Mouse (Mus musculus) splenic B cell, adult 2 months (primary cell): ENCODE measurements at regions not wholly inside any gene's neighbourhood (a gene's known extent, or its start where the extent isn't known, plus 50 kb on each side); places are given as distances from the start of the nearest gene placed in this dataset.
A peak's percentile ranks its signal among the peaks of the same experiment; 100 is the strongest.

ENCODE experiments used
- DNase-seq: peaks from one replicate; pipeline ENCODE4 v3.0.0-alpha.2; 2011; ENCODE audit warnings: low read depth, low spot score
- H3K27me3 ChIP-seq: 2 replicates; pipeline ENCODE4 v1.6.1; 2012; ENCODE audit warnings: mild to moderate bottlenecking, low read length, moderate library complexity, mixed read lengths; ENCODE audit not compliant: control insufficient read depth, poor library complexity, insufficient read depth, severe bottlenecking
- H3K36me3 ChIP-seq: 2 replicates; pipeline ENCODE4 v1.6.1; 2012; ENCODE audit warnings: mild to moderate bottlenecking, low read length, moderate library complexity, mixed read lengths; ENCODE audit not compliant: control insufficient read depth, poor library complexity, insufficient read depth, severe bottlenecking

DNA sequence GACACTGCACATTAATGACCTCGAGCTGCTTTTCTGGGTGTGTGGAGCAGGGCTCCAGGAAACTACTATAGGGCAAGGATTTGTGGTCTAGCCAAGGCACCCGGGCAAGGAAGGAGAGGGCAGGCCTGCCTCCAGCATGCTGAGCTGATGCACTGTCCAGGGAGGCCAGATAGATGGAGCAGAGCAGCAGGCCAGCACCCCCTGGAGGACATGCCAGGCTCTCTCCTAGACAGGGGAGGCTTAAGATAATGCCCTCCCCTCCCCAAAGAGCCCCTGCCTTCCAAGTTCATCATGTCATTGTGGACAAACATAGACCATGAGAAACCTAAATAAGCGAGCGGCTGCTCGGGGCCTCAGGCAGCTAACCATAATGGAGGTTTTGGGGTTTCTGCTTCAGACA is 134.1 kb downstream of the Irx5 start:
- no peaks in the 10 kb centered on the region for H3K27me3 ChIP-seq
- H3K36me3 ChIP-seq = no peaks in the 10 kb centered on the region
- DNase-seq = no peak

DNA sequence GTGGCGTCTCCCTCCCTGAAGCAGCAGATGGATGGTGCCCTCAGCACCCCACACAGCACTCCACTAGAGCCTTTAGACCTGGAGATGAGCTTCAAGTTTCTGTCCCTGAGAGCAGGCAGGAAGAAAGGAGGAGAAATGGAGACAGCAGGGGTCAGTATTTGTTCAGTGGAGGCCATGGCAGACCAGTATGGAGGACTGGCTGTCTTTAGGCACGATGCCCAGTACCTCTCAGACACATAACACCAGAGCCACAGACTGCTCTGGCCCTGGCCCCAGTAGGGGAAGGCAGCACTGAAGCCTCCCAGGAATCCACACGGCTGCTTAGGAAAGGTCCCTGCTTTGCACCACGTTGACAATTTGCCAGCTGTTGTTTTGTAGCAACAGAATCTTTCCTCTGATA is 136.0 kb downstream of the Irx5 start:
- DNase-seq = no peak
- Histone ChIP-seq H3K27me3 (no peaks in the 10 kb centered on the region), H3K36me3 (no peaks in the 10 kb centered on the region)

DNA sequence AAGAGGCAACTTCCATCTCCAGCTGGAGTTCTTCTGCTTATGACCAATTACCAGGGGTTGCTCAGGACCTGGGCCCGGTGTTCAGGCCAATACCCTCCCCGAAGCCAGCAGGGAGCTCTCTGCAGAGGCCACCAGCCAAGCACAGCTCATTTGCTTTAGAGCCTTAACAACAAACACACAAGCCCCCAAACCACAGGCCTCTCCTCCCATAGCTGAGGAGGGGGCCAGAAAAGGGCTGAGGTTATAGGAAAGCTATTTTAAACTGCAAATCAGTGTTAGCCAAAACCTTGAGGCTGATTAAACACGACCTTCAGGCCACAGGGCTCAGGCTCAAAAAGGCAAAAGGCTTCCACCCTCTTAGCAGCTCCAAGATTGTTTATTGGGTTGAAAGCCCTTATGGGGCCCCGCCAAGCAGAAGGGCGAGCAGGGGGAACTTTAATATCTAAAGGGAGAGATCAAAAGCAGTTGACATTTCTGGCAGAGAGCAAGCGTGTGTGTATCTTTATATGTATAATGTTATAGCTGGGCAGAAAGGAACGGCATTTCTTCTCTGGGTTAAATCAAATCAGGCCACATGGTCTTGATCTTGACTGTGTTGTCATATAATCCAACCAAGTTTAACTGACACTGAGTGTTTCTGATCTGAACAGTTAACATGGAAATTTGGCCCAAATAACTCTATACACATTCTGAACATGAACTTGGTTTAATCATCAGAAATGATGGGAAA is 148.3 kb downstream of the Irx5 start:
- Histone ChIP-seq H3K36me3 (no peaks in the 10 kb centered on the region), H3K27me3 (no peaks in the 10 kb centered on the region)
- no peak for DNase-seq

DNA sequence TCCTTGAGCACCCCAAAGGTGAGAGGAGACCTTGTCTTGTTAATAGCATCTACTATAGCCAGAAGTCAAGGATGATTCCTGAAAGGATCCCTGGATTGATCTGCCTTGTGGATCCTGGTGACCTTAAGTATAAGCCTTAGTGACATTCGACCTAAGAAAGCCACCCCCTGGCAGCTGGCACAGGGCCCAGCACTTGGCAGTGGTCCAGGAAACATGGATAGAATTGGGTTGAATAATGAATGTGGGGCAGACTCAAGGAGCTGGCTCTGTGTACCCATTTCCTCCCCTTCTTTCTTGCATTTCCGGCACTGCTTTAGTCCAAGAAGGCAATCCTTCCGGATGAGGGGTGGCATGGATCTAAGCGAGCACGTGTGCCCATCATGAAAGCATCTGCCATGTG is 149.0 kb downstream of the Irx5 start:
- DNase-seq = no peak
- Histone ChIP-seq H3K27me3 (no peaks in the 10 kb centered on the region), H3K36me3 (no peaks in the 10 kb centered on the region)

DNA sequence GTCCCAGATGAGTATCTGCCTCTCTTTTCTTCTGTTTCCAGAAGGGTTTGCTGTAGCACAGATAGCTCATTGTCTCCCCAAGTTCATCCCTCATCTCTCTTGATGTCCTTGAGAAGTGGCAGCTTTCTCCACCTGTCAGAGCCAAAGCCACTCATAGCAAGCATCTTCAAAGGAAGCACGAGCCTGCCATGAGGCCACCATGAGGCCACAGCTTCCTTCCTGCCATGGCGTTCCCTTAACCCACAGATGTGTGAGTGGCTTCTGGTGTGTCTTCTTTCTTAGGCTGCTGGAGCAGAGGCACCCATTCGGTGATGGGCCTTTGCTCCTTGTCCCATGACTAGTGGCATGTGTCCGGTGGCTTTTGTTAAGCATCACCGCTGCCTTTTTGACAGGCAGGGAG is 149.5 kb downstream of the Irx5 start:
- Histone ChIP-seq H3K36me3 (no peaks in the 10 kb centered on the region), H3K27me3 (no peaks in the 10 kb centered on the region)
- no peak for DNase-seq

DNA sequence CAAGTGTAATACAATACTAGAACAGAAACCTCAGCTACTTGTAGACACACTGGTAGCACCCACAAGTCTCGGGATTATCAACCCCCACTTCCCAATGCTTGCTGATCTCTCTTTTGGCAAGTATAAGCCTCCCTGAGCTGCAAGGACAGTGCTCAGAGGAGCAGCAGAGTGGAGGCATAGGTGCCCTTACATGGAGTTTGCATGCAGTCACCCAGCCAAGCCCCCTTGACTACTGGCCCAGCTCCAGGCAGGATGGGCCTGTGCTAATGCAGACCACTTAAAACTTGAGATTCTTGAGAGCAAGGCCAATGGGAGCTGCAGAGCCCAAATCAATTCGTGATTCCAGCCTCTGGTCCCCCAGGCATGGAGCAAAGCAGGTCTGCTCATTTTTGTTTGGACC is 158.0 kb downstream of the Irx5 start:
- DNase-seq = no peak
- no peaks in the 10 kb centered on the region for H3K36me3 ChIP-seq
- H3K27me3 ChIP-seq = no peaks in the 10 kb centered on the region

DNA sequence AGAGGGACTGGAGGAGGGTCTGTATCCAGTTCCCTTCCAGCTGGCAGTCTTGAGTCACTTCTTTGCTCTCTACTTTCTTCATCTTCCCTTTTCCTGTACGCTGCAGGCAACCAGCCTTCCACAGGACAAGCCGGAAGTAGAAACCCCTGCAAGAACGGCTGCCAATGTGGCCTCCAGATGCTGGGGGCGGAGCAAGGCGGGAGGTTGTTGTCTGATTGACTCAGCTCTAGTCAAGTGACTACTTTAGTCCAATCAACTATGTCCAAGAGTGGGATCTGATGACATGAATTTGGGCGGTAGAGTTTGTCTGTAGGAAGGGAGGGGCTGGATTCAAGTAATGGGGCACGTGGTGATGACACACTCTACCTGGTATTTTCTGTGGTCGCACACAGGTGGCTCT is 156.1 kb upstream of the Irx6 start:
- DNase-seq = no peak
- Histone ChIP-seq H3K27me3 (no peaks in the 10 kb centered on the region), H3K36me3 (no peaks in the 10 kb centered on the region)

DNA sequence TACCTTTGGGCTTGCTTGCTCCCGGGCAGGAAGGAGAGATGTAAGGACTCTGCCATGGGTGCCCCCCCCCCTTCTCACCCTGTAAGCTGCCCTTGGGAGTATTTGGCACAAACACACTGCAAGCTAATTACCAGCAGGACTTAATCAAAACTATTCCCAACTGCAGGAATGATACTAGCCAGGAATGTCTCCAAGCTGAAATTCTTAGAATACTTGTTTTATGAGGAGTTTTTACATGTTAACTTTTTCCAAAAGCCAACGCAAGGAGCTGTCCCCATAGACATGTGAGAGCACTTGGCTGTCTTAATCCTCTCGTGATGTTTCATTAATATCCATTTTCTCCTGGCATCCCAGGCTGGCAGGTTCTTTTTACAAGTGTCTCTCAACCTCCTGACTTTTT is 155.6 kb upstream of the Irx6 start:
- no peaks in the 10 kb centered on the region for H3K27me3 ChIP-seq
- no peak for DNase-seq
- H3K36me3 ChIP-seq = no peaks in the 10 kb centered on the region

DNA sequence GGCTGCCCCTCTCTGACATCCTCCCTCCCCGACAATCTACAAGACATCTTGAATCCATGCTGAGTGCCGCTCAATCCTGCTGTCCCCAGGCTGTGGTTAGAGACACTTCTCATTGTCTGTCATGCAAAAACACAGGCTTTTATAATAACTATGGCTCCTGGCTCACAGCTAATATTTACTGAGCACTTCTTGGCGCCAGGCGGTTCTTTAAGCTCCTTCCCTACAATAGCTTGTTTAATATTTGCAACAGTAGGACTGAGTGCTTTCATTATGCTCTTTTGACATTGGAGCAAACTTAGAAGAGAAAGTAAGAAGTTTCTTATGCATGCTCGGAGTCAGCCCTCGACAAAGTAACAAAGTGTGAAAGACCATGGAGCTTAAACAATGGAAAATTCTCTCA is 151.6 kb upstream of the Irx6 start:
- Histone ChIP-seq H3K27me3 (no peaks in the 10 kb centered on the region), H3K36me3 (no peaks in the 10 kb centered on the region)
- DNase-seq = no peak

DNA sequence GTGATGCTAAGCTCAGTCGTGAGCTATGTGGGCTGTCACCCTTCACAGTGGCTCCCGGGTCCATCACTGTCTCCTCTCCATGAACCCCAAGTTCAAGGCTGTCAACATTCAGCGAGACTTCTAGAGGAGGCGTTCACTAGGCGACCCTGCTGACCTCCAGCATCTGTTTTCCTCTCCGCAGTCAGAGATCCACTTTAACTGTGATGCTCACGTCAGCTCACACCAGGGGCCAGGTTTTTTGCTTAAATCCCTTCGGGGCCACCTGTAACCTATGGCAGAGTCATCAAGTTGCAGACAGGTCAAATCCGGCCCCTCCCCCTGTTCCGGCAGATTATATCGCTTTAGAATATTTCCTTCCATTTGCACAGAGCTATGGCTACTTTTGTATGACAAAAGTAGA is 144.3 kb upstream of the Irx6 start:
- Histone ChIP-seq H3K27me3 (no peaks in the 10 kb centered on the region), H3K36me3 (no peaks in the 10 kb centered on the region)
- DNase-seq = no peak

DNA sequence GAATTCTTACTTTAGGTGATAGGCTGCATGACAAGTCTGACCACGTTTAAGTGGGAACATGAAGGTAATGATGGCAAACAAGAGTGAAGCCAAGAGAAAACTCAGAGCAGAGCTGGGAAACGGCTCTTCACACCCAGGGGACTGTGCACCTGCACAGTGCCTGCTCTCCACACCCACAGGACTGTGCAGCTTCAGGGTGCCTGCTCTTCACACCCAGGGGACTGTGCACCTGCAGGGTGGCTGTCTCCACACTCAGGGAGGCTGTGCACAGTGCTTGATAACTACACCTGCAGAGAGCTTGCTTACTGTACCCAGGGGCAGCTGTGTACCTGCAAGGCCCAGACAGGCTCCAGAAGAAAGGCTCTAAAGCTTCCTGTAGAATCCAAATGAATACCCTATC is 133.5 kb upstream of the Irx6 start:
- H3K27me3 ChIP-seq = no peaks in the 10 kb centered on the region
- no peaks in the 10 kb centered on the region for H3K36me3 ChIP-seq
- peak; percentile 17 for DNase-seq

DNA sequence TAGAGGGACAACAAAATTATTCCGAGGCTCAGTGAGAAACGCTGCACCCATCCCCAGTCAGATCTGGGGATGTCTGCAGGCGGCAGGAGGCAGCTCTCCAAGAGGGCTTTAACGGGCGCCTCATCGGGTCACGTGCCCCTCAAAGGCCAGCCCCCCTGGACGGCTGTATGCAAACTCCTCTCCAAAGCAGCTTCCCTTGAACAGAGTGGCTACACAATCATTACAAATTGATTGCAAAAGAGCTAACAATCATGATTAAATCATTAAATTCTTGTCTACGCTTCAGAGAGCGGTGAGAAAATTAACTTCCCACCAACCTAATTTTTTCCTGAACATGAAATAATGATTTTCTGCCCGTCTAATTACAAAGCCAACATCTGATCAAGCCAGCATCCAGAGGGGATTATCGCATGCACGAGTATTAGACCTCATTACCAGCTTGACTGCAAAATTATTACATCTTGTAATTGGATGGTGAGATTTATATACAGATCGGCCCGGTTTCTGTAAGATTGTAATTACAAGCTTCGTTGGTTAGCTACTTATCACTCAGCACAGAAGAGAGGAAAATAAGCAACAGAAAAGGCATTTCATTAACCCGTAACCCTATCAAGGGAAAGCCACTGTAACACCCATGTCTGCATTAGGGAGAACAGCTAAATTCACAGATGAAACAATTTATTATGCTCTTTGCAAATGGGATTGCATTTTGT is 128.6 kb upstream of the Irx6 start:
- DNase-seq = no peak
- H3K27me3 ChIP-seq = no peaks in the 10 kb centered on the region

DNA sequence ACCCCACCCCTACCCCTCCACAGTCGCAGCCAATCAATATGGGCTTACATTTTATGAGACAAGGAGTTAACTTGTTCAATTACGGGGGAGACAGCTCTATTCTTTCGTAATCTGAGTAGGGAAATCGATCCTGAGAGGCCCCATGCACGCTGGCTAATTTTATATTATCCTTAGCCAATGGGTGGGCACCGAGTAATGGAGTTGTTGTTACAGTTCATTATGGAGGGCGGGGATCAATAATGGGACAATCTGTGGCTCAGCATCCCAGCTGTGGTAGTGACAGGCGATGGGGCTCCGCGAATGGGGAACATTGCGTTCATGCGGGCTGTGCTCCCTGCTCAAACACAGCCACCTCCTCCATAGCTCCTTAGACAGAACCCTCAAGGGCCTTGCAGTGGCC is 118.9 kb upstream of the Irx6 start:
- DNase-seq = no peak
- Histone ChIP-seq H3K27me3 (no peaks in the 10 kb centered on the region), H3K36me3 (no peaks in the 10 kb centered on the region)

More for the DNA sequence above, 128.6 kb upstream of the Irx6 start:
- H3K36me3 ChIP-seq = no peaks in the 10 kb centered on the region

DNA sequence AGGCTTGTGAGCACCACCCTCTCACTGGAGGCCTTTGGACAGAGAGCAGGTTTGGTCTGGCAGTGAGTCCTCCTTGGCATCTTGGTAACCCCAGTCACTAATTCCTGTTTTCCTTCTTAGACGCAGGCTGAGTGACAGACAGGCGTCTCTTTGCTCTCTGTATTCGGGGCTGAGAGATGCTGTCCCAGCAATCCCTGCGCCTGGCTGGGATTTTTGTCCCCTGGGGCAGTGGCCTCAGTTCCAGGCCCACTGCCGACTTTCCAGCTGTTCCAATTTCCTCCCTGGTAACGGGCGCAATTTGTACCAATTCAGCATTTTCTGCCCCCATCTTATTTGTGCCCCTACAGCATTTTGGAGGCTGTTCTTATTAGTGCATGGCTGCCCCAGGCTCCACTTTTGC is 118.5 kb upstream of the Irx6 start:
- DNase-seq = no peak
- H3K27me3 ChIP-seq = no peaks in the 10 kb centered on the region
- H3K36me3 ChIP-seq = no peaks in the 10 kb centered on the region

DNA sequence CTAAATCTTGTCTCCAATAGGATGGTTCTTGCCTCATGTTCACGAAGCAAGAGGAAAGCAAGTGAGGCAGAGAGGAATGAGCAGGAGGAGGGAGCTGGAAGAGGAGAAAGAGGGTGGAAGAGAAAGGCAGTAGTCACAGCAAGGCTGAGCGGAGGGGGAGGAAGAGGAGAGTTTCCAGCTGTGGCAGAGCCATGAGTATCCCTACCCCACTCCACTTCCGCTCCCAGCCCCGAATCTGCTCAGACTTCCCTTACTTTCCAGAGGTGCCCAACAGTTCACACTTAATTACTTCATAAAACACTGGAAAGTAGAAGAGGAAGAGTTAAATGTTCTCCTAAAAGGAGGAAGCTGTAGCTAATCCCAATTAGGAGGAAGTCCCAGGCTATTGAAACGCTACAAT is 111.6 kb upstream of the Irx6 start:
- Histone ChIP-seq H3K36me3 (no peaks in the 10 kb centered on the region), H3K27me3 (no peaks in the 10 kb centered on the region)
- no peak for DNase-seq

DNA sequence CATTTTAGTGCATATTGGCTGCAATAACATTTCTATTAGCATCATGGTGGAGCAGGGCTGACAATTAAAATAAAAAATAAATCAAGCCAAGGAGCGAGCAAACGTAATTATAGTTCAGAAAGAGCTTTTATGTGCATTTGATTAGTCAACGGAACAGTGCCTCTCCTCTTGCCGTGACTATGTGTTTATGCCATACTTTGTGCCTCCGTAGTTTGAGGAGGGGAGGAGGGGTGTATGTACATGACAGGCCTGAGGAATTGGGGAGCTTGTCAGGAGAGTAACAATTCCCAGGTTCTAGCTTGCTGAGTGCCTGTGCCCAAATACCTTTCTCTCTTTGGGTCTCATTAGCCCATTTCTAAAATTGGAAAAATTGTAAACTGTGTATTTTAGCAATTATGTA is 111.1 kb upstream of the Irx6 start:
- DNase-seq = no peak
- Histone ChIP-seq H3K27me3 (no peaks in the 10 kb centered on the region), H3K36me3 (no peaks in the 10 kb centered on the region)
